Mouse (Mus musculus) T-cell, adult 66 days (primary cell): ENCODE results near the gene Lag3. TPM values are rescaled to one million over a fixed set of nuclear protein-coding genes. Genes with fewer than 3 reads are reported as not detected.

Source experiments
- total RNA-seq, 2 experiments: library from RNA; stranded (reverse); gene quantifications; 3 replicates in 1 of 2; 4 replicates in 1 of 2; pipeline ENCODE4 v1.2.4; 2023

Gene Lag3
- total RNA-seq = 10 to 100 TPM in 1 of 2 experiments, 1 to 10 TPM in 1; 8.8 to 10.2 TPM

GRCm38 (mm10) chr6:124911533-124912218 lies at the start of gene Lag3:
Gene Lag3, minus strand, starts transcription at chr6:124911705.

GRCm38 (mm10) chr6:124930754-124931524 lies 19.4 kb upstream of the Lag3 start, which contains the start of gene Mlf2:
Gene Mlf2, plus strand, starts transcription at chr6:124931386.

GRCm38 (mm10) chr6:124919695-124920317 lies 8.3 kb upstream of the Lag3 start, which contains the start of gene Ptms:
Gene Ptms, minus strand, starts transcription at chr6:124920103.

DNA sequence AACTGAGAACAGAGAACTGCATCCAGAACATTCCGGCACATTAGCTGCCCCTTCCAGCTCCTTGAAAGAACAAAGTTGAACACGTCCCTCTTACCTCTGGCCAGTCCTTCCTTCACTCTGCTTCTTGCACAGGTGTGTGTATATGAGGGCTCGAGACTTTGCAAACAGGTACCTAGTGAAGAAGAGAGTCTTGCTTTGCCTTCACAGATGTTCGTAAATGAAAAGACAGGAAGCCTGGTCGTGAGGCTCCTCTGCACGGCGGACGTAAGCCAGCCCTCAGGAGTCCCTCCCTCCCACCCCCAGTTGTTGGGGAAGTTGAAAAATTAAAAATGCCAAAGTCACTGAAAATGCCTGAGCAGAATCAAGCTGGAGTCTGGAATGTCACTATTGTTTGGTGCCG lies 23.5 kb downstream of the Lag3 start, which contains the start of gene Cd4:
Gene Cd4, minus strand, starts transcription at position 236 of the 400 bp plus-strand sequence.

GRCm38 (mm10) chr6:124863658-124864298 lies 47.7 kb downstream of the Lag3 start, which contains the start of gene Gpr162:
Gene Gpr162, minus strand, starts transcription at chr6:124863983.

GRCm38 (mm10) chr6:124856916-124857839 lies 54.3 kb downstream of the Lag3 start, which contains the start of gene P3h3:
Gene P3h3, minus strand, starts transcription at chr6:124857752.

Other genes with a start within 250 kb of the Lag3 start
- gene Lpcat3, start 248.7 kb downstream of the Lag3 start, total RNA-seq = 10 to 100 TPM; 72.3 to 77.4 TPM
- 100 to 1,000 TPM; 187 to 191 TPM for gene Emg1, start 199.5 kb downstream of the Lag3 start, total RNA-seq
- gene Phb2, start 199.4 kb downstream of the Lag3 start, total RNA-seq = 100 to 1,000 TPM; 161 to 164 TPM
- 100 to 1,000 TPM; 173 to 199 TPM for gene Ptpn6, start 173.0 kb downstream of the Lag3 start, total RNA-seq
- gene Grcc10, start 170.3 kb downstream of the Lag3 start, total RNA-seq = 100 to 1,000 TPM; 302 to 314 TPM
- 1 to 10 TPM in 1 of 2 experiments, not detected in 1; 6.9 TPM for gene Gm45234, start 155.7 kb downstream of the Lag3 start, total RNA-seq
- 100 to 1,000 TPM; 134 to 156 TPM for gene Atn1, start 155.2 kb downstream of the Lag3 start, total RNA-seq
- 1 to 10 TPM; 3.3 to 3.8 TPM for gene Eno2, start 142.0 kb downstream of the Lag3 start, total RNA-seq
- 10 to 100 TPM in 1 of 2 experiments, 1 to 10 TPM in 1; 6.7 to 10.5 TPM for gene Lrrc23, start 132.0 kb downstream of the Lag3 start, total RNA-seq
- gene Spsb2, start 103.0 kb downstream of the Lag3 start, total RNA-seq = 1 to 10 TPM; 1.1 to 3.6 TPM
- 10 to 100 TPM; 37.5 to 43.1 TPM for gene Tpi1, start 97.4 kb downstream of the Lag3 start, total RNA-seq
- 10 to 100 TPM; 66.7 to 74.2 TPM for gene Usp5, start 82.2 kb downstream of the Lag3 start, total RNA-seq
- gene Cdca3, start 82.2 kb downstream of the Lag3 start, total RNA-seq = 1 to 10 TPM; 3.1 to 7.1 TPM
- gene Gnb3, start 71.4 kb downstream of the Lag3 start, total RNA-seq = not detected
- under 1 TPM; 0.21 to 0.64 TPM for gene P3h3, start 54.0 kb downstream of the Lag3 start, total RNA-seq
- 1 to 10 TPM; 1.7 to 2.3 TPM for gene Gpr162, start 47.7 kb downstream of the Lag3 start, total RNA-seq
- gene Cd4, start 23.5 kb downstream of the Lag3 start, total RNA-seq = 100 to 1,000 TPM; 241 to 278 TPM
- 10 to 100 TPM; 43.8 to 56.4 TPM for gene Ptms, start 8.4 kb upstream of the Lag3 start, total RNA-seq
- 100 to 1,000 TPM in 1 of 2 experiments, 10 to 100 TPM in 1; 90.3 to 110 TPM for gene Mlf2, start 19.7 kb upstream of the Lag3 start, total RNA-seq
- 10 to 100 TPM; 37.3 to 49.3 TPM for gene Cops7a, start 53.8 kb upstream of the Lag3 start, total RNA-seq
- gene Pianp, start 85.0 kb upstream of the Lag3 start, total RNA-seq = under 1 TPM; 0.90 to 0.98 TPM
- gene Zfp384, start 97.4 kb upstream of the Lag3 start, total RNA-seq = 10 to 100 TPM; 78.2 to 92.7 TPM
- 10 to 100 TPM; 76.9 to 88.3 TPM for gene Ing4, start 128.1 kb upstream of the Lag3 start, total RNA-seq
- 10 to 100 TPM; 15.8 to 19.3 TPM for gene Acrbp, start 138.0 kb upstream of the Lag3 start, total RNA-seq
- gene Lpar5, start 156.2 kb upstream of the Lag3 start, total RNA-seq = 10 to 100 TPM; 24.2 to 32.6 TPM
- gene Chd4, start 184.3 kb upstream of the Lag3 start, total RNA-seq = 100 to 1,000 TPM; 305 to 319 TPM
- 10 to 100 TPM; 40.2 to 48.8 TPM for gene Nop2, start 220.2 kb upstream of the Lag3 start, total RNA-seq
- 10 to 100 TPM; 32.4 to 38.0 TPM for gene Iffo1, start 233.5 kb upstream of the Lag3 start, total RNA-seq